Mouse (Mus musculus) right cerebral cortex, postnatal 4 days (tissue): ENCODE results near the gene Rbpms2.

Source experiments
- DNase-seq: peaks from one replicate; pipeline ENCODE4 v3.0.0-alpha.2; 2022

Gene Rbpms2

GRCm38 (mm10) chr9:65700504-65700903 lies 71.1 kb downstream of the Rbpms2 start:
- no peak for DNase-seq

GRCm38 (mm10) chr9:65702286-65702685 lies 72.8 kb downstream of the Rbpms2 start:
- DNase-seq: no peak

GRCm38 (mm10) chr9:65703241-65703640 lies 73.8 kb downstream of the Rbpms2 start:
- DNase-seq: no peak

- no peak for DNase-seq
These were observed 74.6 kb downstream of the Rbpms2 start for GRCm38 (mm10) chr9:65703926-65704595.
